In genomic region chr8:95748028-95748427, GRCm38 (mm10) we compare ENCODE assay signal across 24 mouse cellular contexts.
"Had no signal": no experiment of that assay in that cellular context is flagged by ENCODE, and none has a peak within 500 bp of the region (broad histone marks: within the 10 kb centered on the region; RNA-seq: fewer than 3 reads in every experiment).

No protein-coding gene starts in this region.

- H3K4me3 ChIP-seq: embryonic facial prominence, embryonic 10.5 days; embryonic facial prominence, embryonic 12.5 days; embryonic facial prominence, embryonic 13.5 days; embryonic facial prominence, embryonic 15.5 days; erythroblast, embryonic 14.5 days; forebrain, embryonic 10.5 days; forebrain, embryonic 12.5 days; forebrain, embryonic 13.5 days; forebrain, embryonic 15.5 days; gastrocnemius, adult 2 months; heart, adult 2 months had no signal

- H3K4me2 ChIP-seq: embryonic facial prominence, embryonic 12.5 days; embryonic facial prominence, embryonic 13.5 days; embryonic facial prominence, embryonic 15.5 days; forebrain, embryonic 12.5 days; forebrain, embryonic 13.5 days; forebrain, embryonic 15.5 days had no signal

- DNase-seq: cerebellum, adult 8-10 months; cerebellum, adult 9-11 months; cerebellum, postnatal 10 days; cerebellum, postnatal 14 days; cerebellum, postnatal 25 days; cerebellum, postnatal 36 days; embryo, embryonic 11 days; forebrain, postnatal 0 days; gastrocnemius, adult 2 months; gastrocnemius, postnatal 10 days; gastrocnemius, postnatal 14 days; gastrocnemius, postnatal 25 days; gastrocnemius, postnatal 36 days; heart, adult 18-20 months; heart, adult 2 months had no signal

- H3K27me3 ChIP-seq: embryonic facial prominence, embryonic 12.5 days; embryonic facial prominence, embryonic 13.5 days; embryonic facial prominence, embryonic 15.5 days; forebrain, embryonic 12.5 days; forebrain, embryonic 13.5 days; forebrain, embryonic 15.5 days had no signal

- H3K27ac ChIP-seq: embryonic facial prominence, embryonic 10.5 days; embryonic facial prominence, embryonic 12.5 days; embryonic facial prominence, embryonic 13.5 days; embryonic facial prominence, embryonic 15.5 days; forebrain, embryonic 10.5 days; forebrain, embryonic 12.5 days; forebrain, embryonic 13.5 days; forebrain, embryonic 15.5 days; gastrocnemius, adult 2 months; heart, adult 2 months had no signal
